Mouse (Mus musculus): ENCODE measurements around the gene Gstp2.
"Not testable (repeated sequence)": the region's sequence is repeated elsewhere in the genome, so short reads cannot be mapped to it uniquely, and the experiment has no call there.

Gstp2 gene

GRCm38 (mm10) chr19:4070311-4070710 is 24.5 kb upstream of the Gstp2 start:
- DNase-seq (ENCODE audit: low spot score in 2 of 2) = no peak

- no peak for DNase-seq (ENCODE audit: low spot score in 2 of 2)
These were observed 23.0 kb upstream of the Gstp2 start for GRCm38 (mm10) chr19:4068717-4069410.

GRCm38 (mm10) chr19:4068242-4068641 is 22.4 kb upstream of the Gstp2 start:
- not testable (repeated sequence) for DNase-seq (ENCODE audit: low spot score in 2 of 2)

- DNase-seq (ENCODE audit: low spot score in 2 of 2) = no peak
These were observed 21.1 kb upstream of the Gstp2 start for GRCm38 (mm10) chr19:4066877-4067276.

- DNase-seq (ENCODE audit: low spot score in 2 of 2) = no peak
These were observed 20.5 kb upstream of the Gstp2 start for GRCm38 (mm10) chr19:4066280-4066679.

GRCm38 (mm10) chr19:4064501-4064900 is 18.7 kb upstream of the Gstp2 start:
- DNase-seq (ENCODE audit: low spot score in 2 of 2) = not testable (repeated sequence)

GRCm38 (mm10) chr19:4063357-4063756 is 17.5 kb upstream of the Gstp2 start:
- DNase-seq (ENCODE audit: low spot score in 2 of 2) = not testable (repeated sequence)

GRCm38 (mm10) chr19:4060899-4061465 is 15.2 kb upstream of the Gstp2 start:
- no peak for DNase-seq (ENCODE audit: low spot score in 2 of 2)

- not testable (repeated sequence) for DNase-seq (ENCODE audit: low spot score in 2 of 2)
These were observed 14.4 kb upstream of the Gstp2 start for GRCm38 (mm10) chr19:4060044-4060898.

GRCm38 (mm10) chr19:4059069-4059740 is 13.4 kb upstream of the Gstp2 start, which contains the start of gene Gstp3:
Gene Gstp3, minus strand, starts transcription at chr19:4059569.
- DNase-seq (ENCODE audit: low spot score in 2 of 2) = no peak

GRCm38 (mm10) chr19:4058581-4058980 is 12.8 kb upstream of the Gstp2 start:
- no peak for DNase-seq (ENCODE audit: low spot score in 2 of 2)

- DNase-seq (ENCODE audit: low spot score in 2 of 2) = no peak
These were observed 12.1 kb upstream of the Gstp2 start for GRCm38 (mm10) chr19:4057962-4058361.

- DNase-seq (ENCODE audit: low spot score in 2 of 2) = no peak
These were observed 11.6 kb upstream of the Gstp2 start for GRCm38 (mm10) chr19:4057389-4057788.

GRCm38 (mm10) chr19:4056727-4057126 is 10.9 kb upstream of the Gstp2 start:
- no peak for DNase-seq (ENCODE audit: low spot score in 2 of 2)

GRCm38 (mm10) chr19:4055947-4056693 is 10.3 kb upstream of the Gstp2 start:
- DNase-seq (ENCODE audit: low spot score in 2 of 2) = no peak

- no peak for DNase-seq (ENCODE audit: low spot score in 2 of 2)
These were observed 9.6 kb upstream of the Gstp2 start for GRCm38 (mm10) chr19:4055216-4055946.

- no peak for DNase-seq (ENCODE audit: low spot score in 2 of 2)
These were observed 8.8 kb upstream of the Gstp2 start for GRCm38 (mm10) chr19:4054613-4055012.

- DNase-seq (ENCODE audit: low spot score in 2 of 2) = no peak
These were observed 6.8 kb upstream of the Gstp2 start for GRCm38 (mm10) chr19:4052516-4053030.

- DNase-seq (ENCODE audit: low spot score in 2 of 2) = peak in 1 of 2 experiments; percentile 38
These were observed 6.1 kb upstream of the Gstp2 start for GRCm38 (mm10) chr19:4051741-4052515.
